Mouse (Mus musculus) E14TG2a.4 (cell line): ENCODE data around the gene 2310011J03Rik.

ENCODE experiments used
- CTCF ChIP-seq: conservative IDR thresholded peaks from 2 replicates; pipeline ENCODE4 v1.5.1; 2014; ENCODE audit warnings: low read length
- POU5F1 ChIP-seq: IDR thresholded peaks from 2 replicates; pipeline ENCODE4 v1.6.1; 2014; ENCODE audit warnings: low read length, borderline replicate concordance

- TF ChIP-seq CTCF = no peak
- no peak for TF ChIP-seq POU5F1
Measured at GRCm38 (mm10) chr10:80331636-80332524, 11.5 kb upstream of the 2310011J03Rik start.
